Comparison of ENCODE assay signal across 14 mouse cellular contexts in the genomic region with DNA sequence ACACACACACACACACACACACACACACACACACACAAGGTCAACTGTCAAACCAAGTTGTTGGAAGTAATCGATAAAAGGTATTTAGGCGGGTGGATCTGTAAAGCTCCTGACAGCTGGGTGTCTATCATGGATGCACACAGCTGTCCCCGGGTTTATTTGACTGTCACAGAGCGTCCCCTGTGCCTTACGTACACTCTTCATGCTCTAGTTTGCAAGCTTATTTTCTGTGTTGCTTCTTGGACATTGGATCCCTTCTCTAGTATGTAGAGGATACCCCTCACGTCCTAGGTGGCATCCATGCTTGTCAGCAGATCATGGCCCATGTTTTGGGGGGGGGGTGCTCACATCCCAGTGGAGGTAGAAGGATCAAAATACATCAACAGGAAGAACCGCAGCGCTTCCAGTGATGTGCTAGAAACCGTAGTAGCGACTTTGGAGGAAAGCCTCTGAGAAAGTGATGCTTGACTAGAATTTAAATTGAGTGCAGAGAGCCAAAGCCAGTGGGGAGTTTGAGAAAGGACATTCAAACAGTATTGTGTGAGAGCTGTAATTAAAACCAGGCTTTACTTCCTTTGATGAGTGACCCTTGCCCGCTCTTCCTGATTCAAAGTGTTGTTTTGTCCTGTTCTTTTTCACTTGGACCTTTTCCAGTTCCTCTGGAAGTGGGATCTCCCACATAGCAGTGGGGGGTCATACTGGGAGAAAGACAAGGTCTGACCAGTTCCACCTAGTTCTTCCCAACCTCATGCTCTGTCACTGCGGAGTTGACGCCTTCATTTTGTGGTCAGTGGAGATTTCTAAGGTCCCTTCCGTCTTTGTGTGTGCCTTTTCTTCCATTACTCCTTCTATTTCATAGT. TPM values are rescaled to one million over a fixed set of nuclear protein-coding genes. Genes with fewer than 3 reads are reported as not detected.
DNase-seq lines count a peak whose midpoint lies in the region; ATAC-seq lines count a peak whose summit lies in the region.
"Had no signal": no experiment of that assay in that cellular context is flagged by ENCODE, and none has a peak within 500 bp of the region (broad histone marks: within the 10 kb centered on the region; RNA-seq: fewer than 3 reads in every experiment).

No protein-coding gene starts in this region.

- H3K9me3 ChIP-seq in embryonic facial prominence, embryonic 11.5 days (replicated peaks; ENCODE audit: control insufficient read depth, low read length): no peaks in the 10 kb centered on the region
- H3K9me3 ChIP-seq in embryonic facial prominence, embryonic 10.5 days: no peaks in the 10 kb centered on the region
- H3K9me3 ChIP-seq in kidney, embryonic 16.5 days (ENCODE audit: low read length): no peaks in the 10 kb centered on the region
- 0 out of 2 replicates have a peak, but pooled peaks cover 6% of the 10 kb centered on the region for H3K9me3 ChIP-seq in limb, embryonic 12.5 days
- H3K9me3 ChIP-seq: liver, embryonic 13.5 days had no signal

- no peaks in the 10 kb centered on the region; the same call in 1 of the 2 replicates for H3K36me3 ChIP-seq in embryonic facial prominence, embryonic 11.5 days (replicated peaks; ENCODE audit: control insufficient read depth, insufficient read depth, low read depth, low read length)
- peaks cover 15% of the 10 kb centered on the region for H3K36me3 ChIP-seq in embryonic facial prominence, embryonic 10.5 days (replicated peaks)
- no peaks in the 10 kb centered on the region for H3K36me3 ChIP-seq in kidney, embryonic 16.5 days (ENCODE audit: insufficient read depth, low read length)
- peaks cover 10% of the 10 kb centered on the region; the same call in 1 of the 2 replicates for H3K36me3 ChIP-seq in limb, embryonic 12.5 days

- H3K4me1 ChIP-seq in embryonic facial prominence, embryonic 11.5 days (ENCODE audit: control insufficient read depth, insufficient read depth, low read length): peaks cover 2% of the 10 kb centered on the region; the same call in 1 of the 2 replicates
- H3K4me1 ChIP-seq in embryonic facial prominence, embryonic 10.5 days: peaks cover 30% of the 10 kb centered on the region
- H3K4me1 ChIP-seq in kidney, embryonic 16.5 days (ENCODE audit: insufficient read depth, low read length): peaks cover 16% of the 10 kb centered on the region; the same call in 1 of the 2 replicates
- peaks cover 20% of the 10 kb centered on the region for H3K4me1 ChIP-seq in limb, embryonic 12.5 days (replicated peaks)

- ATAC-seq in embryonic facial prominence, embryonic 11.5 days (replicated peaks; ENCODE audit: insufficient number of reproducible peaks, low FRiP score, low TSS enrichment, low read depth): no peak
- ATAC-seq in kidney, embryonic 16.5 days (ENCODE audit: low FRiP score, low TSS enrichment): peak; percentile 46; the same call in 1 of the 2 replicates
- no peak for ATAC-seq in limb, embryonic 12.5 days (ENCODE audit: insufficient number of reproducible peaks, insufficient read depth, low FRiP score, low TSS enrichment, low read depth)
- ATAC-seq: intestine, postnatal 0 days had no signal

- peak; percentile 41 for DNase-seq in embryonic facial prominence, embryonic 11.5 days (ENCODE audit: low spot score)
- no peak for DNase-seq in embryonic facial prominence, embryonic 10.5 days (ENCODE audit: low spot score)
- DNase-seq in kidney, postnatal 36 days: no peak
- peak; percentile 19 for DNase-seq in ES-CJ7 (ENCODE audit: low read depth, low spot score)
- no peak for DNase-seq in spleen, adult 18-20 months
- DNase-seq in thymus, postnatal 25 days: no peak
- DNase-seq: adrenal gland, adult 8-10 months; cerebellum, adult 9-10 months; heart, postnatal 10 days; liver, embryonic 13.5 days; lung, postnatal 36 days had no signal

- no peak overlapping the region for H3K4me3 ChIP-seq in embryonic facial prominence, embryonic 11.5 days (ENCODE audit: low read depth, low read length)
- H3K4me3 ChIP-seq in embryonic facial prominence, embryonic 10.5 days: no peak overlapping the region
- no peak overlapping the region for H3K4me3 ChIP-seq in kidney, embryonic 16.5 days (ENCODE audit: low read length)
- H3K4me3 ChIP-seq in limb, embryonic 12.5 days (replicated peaks): no peak overlapping the region
- H3K4me3 ChIP-seq: liver, embryonic 13.5 days had no signal

- 63% methylated on average over 14 of the region's 14 CpGs for WGBS in embryonic facial prominence, embryonic 11.5 days
- 66% methylated on average over 14 of the region's 14 CpGs for WGBS in embryonic facial prominence, embryonic 10.5 days
- WGBS in kidney, embryonic 16.5 days: 63% methylated on average over 14 of the region's 14 CpGs
- WGBS in limb, embryonic 12.5 days: 69% methylated on average over 14 of the region's 14 CpGs

- H3K27me3 ChIP-seq in embryonic facial prominence, embryonic 11.5 days (ENCODE audit: control insufficient read depth, insufficient read depth, low read length): no peaks in the 10 kb centered on the region
- H3K27me3 ChIP-seq in embryonic facial prominence, embryonic 10.5 days (replicated peaks; ENCODE audit: low read depth, poor library complexity, severe bottlenecking): no peaks in the 10 kb centered on the region
- no peaks in the 10 kb centered on the region for H3K27me3 ChIP-seq in kidney, embryonic 16.5 days (ENCODE audit: insufficient read depth, low read length)
- H3K27me3 ChIP-seq in limb, embryonic 12.5 days: no peaks in the 10 kb centered on the region
- H3K27me3 ChIP-seq: liver, embryonic 13.5 days had no signal

- no peak overlapping the region for H3K27ac ChIP-seq in embryonic facial prominence, embryonic 11.5 days (replicated peaks; ENCODE audit: low read depth, low read length)
- H3K27ac ChIP-seq in embryonic facial prominence, embryonic 10.5 days (replicated peaks): no peak overlapping the region; the same call in 1 of the 2 replicates
- peak overlapping the region; percentile 25; the same call in 1 of the 2 replicates for H3K27ac ChIP-seq in kidney, embryonic 16.5 days (ENCODE audit: low read length)
- peak overlapping the region; percentile 18; the same call in 1 of the 2 replicates for H3K27ac ChIP-seq in limb, embryonic 12.5 days
- H3K27ac ChIP-seq: liver, embryonic 13.5 days had no signal

- H3K9ac ChIP-seq in embryonic facial prominence, embryonic 11.5 days (replicated peaks; ENCODE audit: low read length): no peak overlapping the region
- no peak overlapping the region for H3K9ac ChIP-seq in kidney, embryonic 16.5 days (replicated peaks; ENCODE audit: low read length)
- H3K9ac ChIP-seq in limb, embryonic 12.5 days (replicated peaks): no peak overlapping the region
- H3K9ac ChIP-seq: liver, embryonic 13.5 days had no signal

- no peak overlapping the region for H3K4me2 ChIP-seq in embryonic facial prominence, embryonic 11.5 days (ENCODE audit: low read depth, low read length)
- H3K4me2 ChIP-seq in kidney, embryonic 16.5 days (replicated peaks; ENCODE audit: low read depth, low read length): no peak overlapping the region
- H3K4me2 ChIP-seq in limb, embryonic 12.5 days: no peak overlapping the region
- H3K4me2 ChIP-seq: liver, embryonic 13.5 days had no signal

RNA-seq across cellular contexts. Expression of a gene that starts 41.4 kb away (rescaled TPM):
- 4.4 TPM in 2 replicates for polyA plus RNA-seq in embryonic facial prominence, embryonic 11.5 days (2014; fragmentation: Nextera tagmentation; extraction: Ambion mirVana)
- 4.0 and 4.5 TPM in 2 replicates for polyA plus RNA-seq in embryonic facial prominence, embryonic 10.5 days (2016; fragmentation: Nextera tagmentation; extraction: Ambion mirVana)
- polyA plus RNA-seq in kidney, embryonic 16.5 days (2015; fragmentation: Nextera tagmentation; extraction: Ambion mirVana): 3.3 TPM in 2 replicates
- polyA plus RNA-seq in limb, embryonic 12.5 days (2016; fragmentation: Nextera tagmentation; extraction: Ambion mirVana): 4.6 TPM in 2 replicates

RNA-seq across cellular contexts. Expression of a gene that starts 41.6 kb away (rescaled TPM):
- polyA plus RNA-seq in embryonic facial prominence, embryonic 11.5 days (2014; fragmentation: Nextera tagmentation; extraction: Ambion mirVana): 32.9 and 39.0 TPM in 2 replicates
- polyA plus RNA-seq in embryonic facial prominence, embryonic 10.5 days (2016; fragmentation: Nextera tagmentation; extraction: Ambion mirVana): 24.8 and 25.0 TPM in 2 replicates
- polyA plus RNA-seq in kidney, embryonic 16.5 days (2015; fragmentation: Nextera tagmentation; extraction: Ambion mirVana): 24.5 TPM in 2 replicates
- polyA plus RNA-seq in limb, embryonic 12.5 days (2016; fragmentation: Nextera tagmentation; extraction: Ambion mirVana): 30.0 and 33.2 TPM in 2 replicates

Comparison
In these comparisons a context has a peak if more than half of its experiments do, and no peak if none do; other contexts are left out.
1. DNase-seq: peak in embryonic facial prominence, embryonic 11.5 days (single experiment) and ES-CJ7 (single experiment); none in embryonic facial prominence, embryonic 10.5 days (single experiment), kidney, postnatal 36 days (0 of 2), spleen, adult 18-20 months (0 of 2) and thymus, postnatal 25 days (single experiment).
2. H3K27ac ChIP-seq: peak in kidney, embryonic 16.5 days (single experiment) and limb, embryonic 12.5 days (single experiment); none in embryonic facial prominence, embryonic 11.5 days (single experiment) and embryonic facial prominence, embryonic 10.5 days (single experiment).